Mouse (Mus musculus): ENCODE results near the gene Ceacam12.
"Not testable (repeated sequence)": the region's sequence is repeated elsewhere in the genome, so short reads cannot be mapped to it uniquely, and the experiment has no call there.

Ceacam12 gene

DNA sequence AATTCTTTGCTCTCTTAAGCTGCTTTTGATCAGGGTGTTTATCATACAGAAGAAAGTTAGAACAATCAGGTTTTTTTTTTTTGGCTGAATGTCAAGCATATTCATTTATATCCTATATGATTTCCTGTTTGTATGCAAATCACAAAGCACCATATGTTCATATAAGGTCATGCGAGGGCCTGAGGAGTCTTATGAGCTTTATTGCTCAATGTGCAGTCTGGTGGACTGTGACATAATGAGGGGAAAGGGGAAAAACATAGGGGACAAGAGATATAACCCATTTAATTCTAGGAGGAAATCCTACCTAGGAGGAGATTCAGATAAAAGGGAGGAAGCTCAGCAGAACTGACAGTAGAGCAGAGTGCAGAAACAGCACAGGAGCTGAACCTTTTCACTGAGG lies at the start of gene Ceacam12:
Gene Ceacam12, plus strand, starts transcription at position 301 of the 400 bp plus-strand sequence.
- no peak for DNase-seq (ENCODE audit: low spot score)

DNA sequence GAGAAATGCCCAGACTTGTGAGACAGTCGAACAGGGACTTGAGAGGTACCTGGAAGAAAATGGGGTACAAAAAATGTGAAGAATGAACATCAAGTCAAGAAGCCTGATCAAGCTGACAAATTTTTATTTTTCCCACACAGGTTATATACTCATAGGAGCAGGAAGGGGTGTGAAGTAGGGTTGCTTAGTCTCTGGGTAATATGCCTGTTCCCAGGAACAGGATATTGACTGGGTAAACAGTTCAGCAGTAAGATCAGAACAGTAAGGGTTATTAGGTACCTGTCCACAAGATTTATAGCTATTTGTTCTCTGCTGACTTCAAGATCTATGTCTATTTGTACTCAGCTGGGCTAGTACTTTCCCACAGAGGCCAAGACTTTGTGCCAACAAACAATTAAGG lies 8.1 kb downstream of the Ceacam12 start:
- DNase-seq (ENCODE audit: low spot score), result not testable (repeated sequence)

DNA sequence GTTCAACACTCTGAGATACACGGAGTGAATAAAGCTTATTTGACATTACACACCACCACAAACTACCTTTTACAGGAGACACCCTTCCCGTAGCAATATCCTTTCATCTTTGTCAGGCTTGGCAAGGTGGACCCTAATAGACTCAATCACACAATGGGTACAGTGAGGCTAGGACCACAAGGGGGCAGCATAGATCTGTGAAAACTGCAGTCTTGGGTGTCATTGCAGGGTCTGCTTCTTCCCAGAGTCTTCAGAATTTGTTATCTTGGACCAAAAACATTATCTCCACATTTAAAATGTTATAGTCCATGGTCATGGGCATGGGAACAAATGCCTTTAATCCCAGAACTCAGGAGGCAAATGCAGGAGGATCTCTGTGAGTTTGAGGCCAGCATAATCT lies 35.1 kb downstream of the Ceacam12 start:
- no peak for DNase-seq (ENCODE audit: low spot score)

All from spleen, adult 12 weeks (tissue).